Mouse (Mus musculus) stomach, embryonic 16.5 days (tissue): ENCODE data around the gene Paxip1. TPM values are rescaled to one million over a fixed set of nuclear protein-coding genes. Genes with fewer than 3 reads are reported as not detected.

Source experiments
- ATAC-seq: fragments of 200-750 bp; cut with Nextera tagmentation; 2 replicates; pipeline ENCODE4 v1.8.0; 2017; ENCODE audit warnings: moderate number of reproducible peaks, moderate TSS enrichment; ENCODE audit not compliant: insufficient read depth, low FRiP score
- H3K27ac ChIP-seq: fragments of 300-500 bp; sonication (generic); 2 replicates; pipeline ENCODE4 v1.5.1; 2014; ENCODE audit warnings: low read length
- H3K27me3 ChIP-seq: fragments of 300-500 bp; sonication (generic); 2 replicates; pipeline ENCODE4 v1.6.1; 2014; ENCODE audit warnings: low read length, control low read depth, mixed read lengths; ENCODE audit not compliant: control insufficient read depth, insufficient read depth
- H3K36me3 ChIP-seq: fragments of 300-500 bp; sonication (generic); 2 replicates; pipeline ENCODE4 v1.6.1; 2014; ENCODE audit warnings: low read length; ENCODE audit not compliant: control insufficient read depth, insufficient read depth
- H3K4me1 ChIP-seq: fragments of 300-500 bp; sonication (generic); 2 replicates; pipeline ENCODE4 v1.6.1; 2014; ENCODE audit warnings: low read length, control low read depth, mixed read lengths; ENCODE audit not compliant: control insufficient read depth, insufficient read depth
- H3K4me2 ChIP-seq: fragments of 300-500 bp; sonication (generic); 2 replicates; pipeline ENCODE4 v1.6.1; 2014; ENCODE audit warnings: low read depth, low read length, mixed read lengths
- H3K4me3 ChIP-seq: fragments of 300-500 bp; sonication (generic); replicated peaks from 2 replicates; pipeline ENCODE4 v1.5.1; 2014; ENCODE audit warnings: mild to moderate bottlenecking, low read length
- H3K9ac ChIP-seq: fragments of 300-500 bp; sonication (generic); 2 replicates; pipeline ENCODE4 v1.6.1; 2014; ENCODE audit warnings: low read length
- H3K9me3 ChIP-seq: fragments of 300-500 bp; sonication (generic); replicated peaks from 2 replicates; pipeline ENCODE4 v1.6.1; 2016; ENCODE audit warnings: low read length, control low read depth; ENCODE audit not compliant: control insufficient read depth
- WGBS: fragments of 180-500 bp; shearing (Covaris S2); extraction: QIAGEN DNeasy Blood & Tissue Kit; methylation state at CpG from one replicate; pipeline ENCODE4 v1.1.7; 2014; 5-methylcytosine and 5-hydroxymethylcytosine counted together
- polyA plus RNA-seq: library from polyadenylated mRNA; unstranded; fragments of >200 nt; fragmentation: Nextera tagmentation; extraction: Ambion mirVana; gene quantifications from 2 replicates; pipeline ENCODE4 v1.2.1, GENCODE M21; 2015

Paxip1 gene
- 23.1 and 23.9 TPM in 2 replicates for polyA plus RNA-seq

- peak within 1 kb of the TSS; percentile 78 for H3K4me3 ChIP-seq
- H3K4me1 ChIP-seq = peaks cover 18% of the 10 kb centered on the region
- ATAC-seq = peak; percentile 96
- under 1% methylated on average over 73 of the region's 73 CpGs for WGBS
- no peaks in the 10 kb centered on the region for H3K27me3 ChIP-seq
- peak within 1 kb of the TSS; percentile 90 for H3K9ac ChIP-seq
- H3K9me3 ChIP-seq = no peaks in the 10 kb centered on the region
- H3K36me3 ChIP-seq = peaks cover 10% of the 10 kb centered on the region; the same call in 1 of the 2 replicates
- H3K4me2 ChIP-seq = peak within 1 kb of the TSS; percentile 78
- peak within 1 kb of the TSS; percentile 94 for H3K27ac ChIP-seq
These were observed at the start of gene Paxip1 for GRCm38 (mm10) chr5:27791303-27792172. TSS of gene Paxip1 (minus strand) at chr5:27791691.

- no peak for ATAC-seq
- H3K9me3 ChIP-seq = no peaks in the 10 kb centered on the region
- H3K27ac ChIP-seq = no peak overlapping the region
- H3K36me3 ChIP-seq = no peaks in the 10 kb centered on the region
- 37% methylated on average over 4 of the region's 4 CpGs for WGBS
- H3K4me1 ChIP-seq = no peaks in the 10 kb centered on the region
- no peak overlapping the region for H3K9ac ChIP-seq
- H3K4me3 ChIP-seq = no peak overlapping the region
- peaks cover 13% of the 10 kb centered on the region for H3K27me3 ChIP-seq
- H3K4me2 ChIP-seq = no peak overlapping the region
These were observed 46.6 kb upstream of the Paxip1 start for GRCm38 (mm10) chr5:27838061-27838460.

- H3K27me3 ChIP-seq = no peaks in the 10 kb centered on the region
- no peaks in the 10 kb centered on the region for H3K9me3 ChIP-seq
- H3K36me3 ChIP-seq = no peaks in the 10 kb centered on the region
- no peak for ATAC-seq
- WGBS = 88% methylated on average over 2 of the region's 2 CpGs
- no peak overlapping the region for H3K4me3 ChIP-seq
- H3K4me1 ChIP-seq = no peaks in the 10 kb centered on the region
- H3K27ac ChIP-seq = no peak overlapping the region
- H3K4me2 ChIP-seq = no peak overlapping the region
- no peak overlapping the region for H3K9ac ChIP-seq
These were observed 43.6 kb upstream of the Paxip1 start for GRCm38 (mm10) chr5:27835096-27835495.

GRCm38 (mm10) chr5:27827971-27828370 is 36.5 kb upstream of the Paxip1 start:
- no peak for ATAC-seq
- Histone ChIP-seq H3K27ac (no peak overlapping the region), H3K4me1 (no peaks in the 10 kb centered on the region), H3K4me3 (no peak overlapping the region), H3K9me3 (no peaks in the 10 kb centered on the region), H3K9ac (no peak overlapping the region), H3K4me2 (no peak overlapping the region), H3K27me3 (no peaks in the 10 kb centered on the region), H3K36me3 (no peaks in the 10 kb centered on the region)
- 72% methylated on average over 7 of the region's 7 CpGs for WGBS

- Histone ChIP-seq H3K4me1 (no peaks in the 10 kb centered on the region), H3K9ac (no peak overlapping the region), H3K9me3 (no peaks in the 10 kb centered on the region), H3K4me3 (no peak overlapping the region), H3K27me3 (no peaks in the 10 kb centered on the region), H3K27ac (no peak overlapping the region), H3K4me2 (no peak overlapping the region), H3K36me3 (no peaks in the 10 kb centered on the region)
- no peak for ATAC-seq
- 56% methylated on average over 6 of the region's 6 CpGs for WGBS
These were observed 29.7 kb upstream of the Paxip1 start for GRCm38 (mm10) chr5:27821161-27821560.

GRCm38 (mm10) chr5:27818840-27819672 is 27.6 kb upstream of the Paxip1 start:
- Histone ChIP-seq H3K9ac (no peak overlapping the region), H3K9me3 (no peaks in the 10 kb centered on the region), H3K4me1 (no peaks in the 10 kb centered on the region), H3K36me3 (no peaks in the 10 kb centered on the region), H3K27ac (no peak overlapping the region), H3K27me3 (no peaks in the 10 kb centered on the region), H3K4me3 (no peak overlapping the region), H3K4me2 (no peak overlapping the region)
- no peak for ATAC-seq
- 51% methylated on average over 3 of the region's 3 CpGs for WGBS

GRCm38 (mm10) chr5:27814282-27814681 is 22.8 kb upstream of the Paxip1 start:
- Histone ChIP-seq H3K9ac (no peak overlapping the region), H3K36me3 (no peaks in the 10 kb centered on the region), H3K4me3 (no peak overlapping the region), H3K4me2 (no peak overlapping the region), H3K27me3 (no peaks in the 10 kb centered on the region), H3K9me3 (no peaks in the 10 kb centered on the region), H3K27ac (no peak overlapping the region), H3K4me1 (no peaks in the 10 kb centered on the region)
- 87% methylated on average over 2 of the region's 2 CpGs for WGBS
- no peak for ATAC-seq

- Histone ChIP-seq H3K4me1 (peaks cover 18% of the 10 kb centered on the region), H3K9me3 (no peaks in the 10 kb centered on the region), H3K27me3 (no peaks in the 10 kb centered on the region), H3K9ac (no peak overlapping the region), H3K4me3 (no peak overlapping the region), H3K27ac (no peak overlapping the region), H3K4me2 (no peak overlapping the region), H3K36me3 (no peaks in the 10 kb centered on the region)
- no peak for ATAC-seq
- WGBS = 7% methylated on average over 1 of the region's 1 CpGs
These were observed 2.4 kb upstream of the Paxip1 start for GRCm38 (mm10) chr5:27793923-27794322.
